Mouse (Mus musculus) naive thymus-derived CD4-positive, alpha-beta T cell, adult 2 months (primary cell): Measurements from ENCODE around the gene Top2b.

Experiments
- DNase-seq: peaks from one replicate; pipeline ENCODE4 v3.0.0-alpha.2; 2011; ENCODE audit warnings: low read depth

The Top2b gene

DNA sequence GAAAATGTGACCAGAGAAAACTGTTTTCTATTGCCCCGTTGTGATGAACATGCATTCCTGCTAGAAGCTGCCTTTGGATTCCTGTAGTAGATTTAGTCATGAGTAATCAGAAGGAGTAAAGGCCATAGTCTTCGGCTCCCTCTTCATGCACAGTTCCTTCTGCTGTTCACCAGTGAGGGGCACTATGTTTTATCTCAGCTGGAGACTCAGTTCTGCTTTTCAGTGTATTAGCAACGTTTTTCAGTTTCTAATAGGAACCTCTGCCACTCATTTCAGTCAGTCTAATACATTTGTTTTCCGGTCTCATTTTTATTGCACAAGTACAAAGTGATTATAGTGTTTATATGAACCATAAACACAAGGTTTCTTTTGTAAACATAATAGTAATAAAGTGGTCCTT, 62.6 kb downstream of the Top2b start:
- DNase-seq, result no peak

DNA sequence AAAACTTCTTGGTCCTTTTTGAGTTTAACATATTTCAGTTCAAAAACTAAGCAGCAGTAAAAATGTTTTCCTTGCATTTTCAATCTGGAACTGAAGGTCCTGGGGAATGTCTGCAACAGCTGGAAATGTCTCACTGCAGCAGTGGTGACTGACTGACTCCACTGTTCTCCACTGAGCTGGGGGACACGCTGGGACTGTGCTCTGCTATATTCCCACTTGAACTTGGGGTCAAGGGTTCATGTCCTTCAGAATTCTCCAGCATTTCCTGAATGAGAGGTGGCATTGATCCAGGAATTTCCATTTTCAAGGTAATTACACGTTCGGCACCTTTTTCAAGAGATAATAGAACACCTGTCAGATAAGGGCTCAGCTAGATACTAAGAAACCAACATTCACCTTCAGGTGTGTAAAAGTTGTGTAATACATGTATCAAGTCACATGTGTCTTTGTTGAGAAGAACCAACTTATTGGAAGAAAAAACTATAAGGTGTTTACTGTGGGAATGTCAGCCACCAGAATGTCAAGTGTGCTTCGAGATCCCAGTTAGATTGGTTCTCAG, 67.0 kb downstream of the Top2b start:
- DNase-seq, result no peak

DNA sequence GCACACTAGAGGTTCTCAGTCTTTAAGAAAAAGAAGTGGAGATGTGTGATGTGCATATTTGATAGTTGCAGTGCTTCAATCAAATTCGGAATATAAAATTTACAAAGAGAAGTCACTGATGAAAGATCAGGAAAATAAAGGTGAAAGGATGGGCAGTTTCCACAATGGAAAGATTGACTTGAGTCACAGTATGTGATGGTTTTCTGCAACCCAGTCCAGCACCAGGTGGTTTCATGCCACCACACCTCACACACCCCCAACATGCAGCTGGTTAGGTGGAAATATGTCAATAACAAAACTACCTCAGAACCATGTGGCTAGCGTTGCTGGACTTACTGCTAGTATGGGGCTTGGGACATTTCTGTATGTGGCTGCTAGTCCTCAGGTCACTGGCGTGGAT, 67.6 kb downstream of the Top2b start:
- no peak for DNase-seq

DNA sequence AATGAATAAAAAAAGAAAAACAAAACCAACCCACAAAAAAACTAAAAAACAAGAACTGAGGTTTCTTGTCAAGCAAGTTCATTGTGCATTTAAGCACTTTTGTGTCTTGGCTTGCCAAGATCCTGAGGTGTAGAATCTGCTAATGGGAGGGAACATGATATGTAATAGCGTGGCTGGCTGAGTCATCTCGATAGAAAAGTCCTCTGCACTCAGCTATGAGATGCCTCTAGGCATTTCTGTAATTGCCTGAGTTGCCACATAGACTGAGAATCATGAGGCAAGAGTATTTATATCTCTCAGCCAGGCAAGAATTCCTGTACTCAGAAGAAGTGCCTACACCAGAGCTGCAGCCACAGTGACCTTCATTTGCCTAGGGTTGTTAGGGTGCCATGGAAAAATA, 68.2 kb downstream of the Top2b start:
- no peak for DNase-seq

DNA sequence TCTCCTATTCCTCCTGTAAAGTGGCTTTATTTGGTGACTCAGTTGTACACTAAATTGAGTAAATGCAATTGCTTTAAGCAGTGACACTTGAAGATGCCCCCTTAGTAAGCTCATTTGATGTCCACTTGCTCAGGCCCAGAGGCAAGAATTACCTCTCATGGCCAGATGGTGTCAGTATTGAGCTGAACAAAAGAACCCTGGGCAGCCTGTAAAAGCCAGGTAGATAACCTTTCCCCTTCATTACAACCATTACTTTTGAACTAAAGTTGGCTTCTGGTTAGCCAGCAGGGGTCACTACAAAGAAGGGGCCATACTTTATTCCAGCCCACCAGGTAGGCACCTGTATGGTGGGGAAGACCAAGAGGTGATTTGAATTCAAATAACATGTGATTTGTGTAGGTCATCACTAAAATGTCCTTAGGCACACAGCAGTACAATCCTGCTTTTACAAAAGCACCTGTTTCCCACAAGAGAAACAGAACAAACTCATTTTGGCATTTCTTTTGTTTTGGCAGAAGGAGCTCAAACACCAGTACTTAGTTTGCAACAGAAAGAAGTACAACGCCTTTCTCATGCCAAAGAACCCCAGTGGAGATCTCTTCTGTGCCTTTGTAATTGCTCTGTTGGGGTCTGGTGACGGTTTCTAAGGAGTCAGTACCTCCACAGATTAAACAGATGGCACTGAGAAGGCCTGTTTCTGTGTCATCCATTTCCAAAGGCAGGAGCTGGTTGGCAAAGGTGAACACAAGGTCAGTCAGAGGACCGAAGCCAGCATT, 69.6 kb downstream of the Top2b start:
- DNase-seq, result peak; percentile 65

DNA sequence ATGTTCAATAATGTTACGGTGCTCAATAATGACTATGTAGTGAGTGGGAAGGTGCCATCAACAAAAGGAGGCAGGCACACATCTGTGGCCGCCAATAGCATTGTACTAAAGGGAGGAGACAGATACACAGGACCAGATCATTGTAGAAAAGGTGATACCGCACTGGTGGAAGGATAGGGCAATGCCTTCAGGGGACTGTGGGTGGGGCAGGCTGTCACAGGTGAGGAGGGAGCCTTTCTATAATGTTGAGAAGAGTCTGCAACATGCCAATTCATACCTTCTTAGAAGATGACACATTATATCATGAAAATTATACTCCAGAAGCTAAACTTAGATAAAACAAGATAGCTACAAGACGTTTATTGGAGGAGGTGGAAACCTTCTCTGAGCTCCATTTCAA, 72.4 kb downstream of the Top2b start:
- no peak for DNase-seq

DNA sequence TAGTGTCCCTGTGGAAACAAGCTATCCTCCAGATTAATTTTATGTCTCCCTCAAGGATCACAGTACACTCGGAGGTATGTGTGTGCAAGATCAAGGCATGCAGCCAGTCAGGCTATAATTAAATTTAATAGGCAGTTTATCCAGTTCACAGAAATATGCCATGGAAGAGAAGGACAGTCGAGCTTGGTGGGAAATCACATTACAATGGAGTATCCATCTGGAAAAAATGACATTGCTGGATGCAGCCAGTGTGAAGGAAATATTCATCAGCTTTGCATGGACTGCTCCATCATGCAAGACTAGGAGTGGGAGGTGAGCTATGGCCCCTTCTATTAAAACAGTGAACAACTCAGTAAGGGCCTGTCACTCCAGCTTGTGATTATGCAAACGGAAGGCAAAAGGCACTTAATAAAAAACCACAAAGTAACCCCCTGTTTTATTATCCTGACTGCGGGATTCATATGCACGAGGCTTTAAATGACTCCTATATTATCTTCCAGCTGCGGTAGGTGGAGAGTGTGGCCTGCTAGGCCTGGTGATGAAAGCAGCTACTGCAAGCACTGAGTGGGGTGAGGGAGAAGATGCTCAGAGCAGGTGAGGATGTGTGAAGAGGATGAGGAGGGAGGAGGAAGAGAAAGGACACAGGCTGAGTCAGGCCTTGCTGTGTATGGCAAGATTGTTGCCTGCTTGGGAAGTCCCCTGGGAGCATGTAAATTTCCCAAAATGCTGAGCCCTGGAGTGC, 74.6 kb downstream of the Top2b start:
- no peak for DNase-seq

DNA sequence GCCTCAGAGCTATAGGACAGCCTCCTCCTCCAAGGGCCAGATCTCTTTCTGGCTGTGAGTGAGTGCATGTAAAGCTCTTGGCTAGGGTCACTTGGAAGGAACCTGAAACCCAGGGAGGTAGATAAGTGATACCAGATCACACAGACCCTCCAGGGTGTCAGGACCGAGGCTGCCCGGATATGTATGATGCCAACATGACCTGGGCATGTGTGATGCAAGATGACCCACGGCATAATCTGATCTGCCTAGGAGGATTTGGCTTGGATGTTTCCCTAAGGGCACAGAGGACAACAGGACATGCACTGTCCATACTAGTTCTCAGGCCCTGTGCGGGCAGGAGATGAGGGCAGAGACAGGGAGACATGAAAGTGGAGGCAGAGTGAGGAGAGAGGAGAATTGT, 79.9 kb downstream of the Top2b start:
- no peak for DNase-seq

DNA sequence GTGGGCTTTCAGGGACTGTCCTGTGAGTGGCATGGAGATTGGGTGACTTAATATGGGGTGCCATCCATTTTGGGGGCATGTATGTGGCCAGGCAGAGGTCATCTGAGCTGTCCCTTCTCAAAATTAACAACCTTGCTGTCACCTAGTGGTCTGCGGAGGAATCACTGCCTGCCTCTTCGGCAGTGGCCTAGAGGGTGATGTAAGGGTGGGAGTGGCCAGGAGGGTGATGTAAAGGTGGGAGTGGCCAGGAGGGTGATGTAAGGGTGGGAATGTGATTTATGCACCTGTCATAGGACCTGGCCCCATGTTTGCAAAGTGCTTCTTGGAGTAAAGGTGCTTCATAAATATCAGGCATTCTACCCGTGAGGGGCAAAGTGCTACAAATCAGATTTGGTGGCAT, 82.6 kb downstream of the Top2b start:
- DNase-seq, result no peak

DNA sequence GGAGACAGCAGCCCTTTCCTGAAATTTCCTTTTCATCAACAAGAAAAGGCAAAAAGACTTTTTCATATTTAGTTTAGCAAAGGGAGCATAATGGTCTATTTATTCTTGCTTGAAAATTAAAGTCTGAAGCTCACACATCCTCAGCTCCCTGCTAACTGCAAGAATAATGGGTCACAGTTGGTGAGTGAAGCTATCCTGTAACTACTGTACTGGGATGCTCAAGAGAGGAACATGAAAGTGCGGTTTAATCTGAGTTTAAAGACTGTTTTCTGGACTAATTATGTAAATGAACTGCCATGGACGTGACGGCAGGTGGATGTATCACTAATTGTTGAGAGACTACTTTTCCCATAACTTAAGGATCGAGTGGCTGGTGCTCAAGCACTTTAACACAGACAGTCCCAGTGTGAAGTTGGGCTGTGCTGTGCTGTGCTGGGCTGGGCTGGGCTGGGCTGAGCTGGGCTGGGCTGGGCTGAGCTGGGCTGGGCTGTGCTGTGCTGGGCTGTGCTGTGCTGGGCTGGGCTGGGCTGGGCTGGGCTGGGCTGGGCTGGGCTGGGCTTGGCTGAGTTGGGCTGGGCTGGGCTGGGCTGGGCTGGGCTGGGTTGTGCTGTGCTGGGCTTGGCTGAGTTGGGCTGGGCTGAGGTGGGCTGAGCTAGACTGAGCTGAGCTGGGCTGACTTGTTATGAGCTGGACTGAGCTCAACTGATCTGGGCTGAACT, 83.4 kb downstream of the Top2b start:
- no peak for DNase-seq

DNA sequence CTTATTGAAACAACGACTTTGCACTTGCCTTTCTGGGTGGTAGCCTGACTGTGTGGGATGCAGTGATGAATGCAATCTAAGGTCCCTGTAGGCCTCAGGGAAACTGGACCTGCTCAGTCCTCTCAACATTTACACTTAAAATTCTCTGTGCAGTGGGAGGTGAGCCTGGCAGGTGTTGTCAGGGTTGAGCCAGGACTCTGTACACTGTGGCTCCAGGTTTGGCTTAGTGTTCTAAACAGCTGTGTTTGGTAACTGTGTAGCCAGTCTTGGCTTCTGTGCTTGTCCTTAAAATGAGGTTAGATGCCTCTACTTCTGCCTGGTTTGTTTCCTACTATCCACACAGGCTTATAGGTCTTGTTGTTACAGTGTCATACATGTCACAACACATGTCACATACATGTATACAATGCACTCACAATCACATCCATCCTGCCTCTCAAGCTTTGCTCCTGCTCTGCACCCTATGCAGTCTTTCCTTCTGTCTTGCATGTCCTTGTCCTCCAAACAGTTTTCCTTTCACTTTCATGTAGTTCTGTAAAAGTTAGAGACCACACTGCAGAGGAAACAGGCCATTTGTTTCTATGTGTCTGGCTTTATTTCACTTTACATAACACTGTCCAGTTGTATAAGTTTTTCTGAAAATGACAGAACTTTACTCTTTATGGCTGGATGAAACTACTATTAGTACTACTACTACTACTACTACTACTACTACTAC, 113.8 kb downstream of the Top2b start:
- no peak for DNase-seq

DNA sequence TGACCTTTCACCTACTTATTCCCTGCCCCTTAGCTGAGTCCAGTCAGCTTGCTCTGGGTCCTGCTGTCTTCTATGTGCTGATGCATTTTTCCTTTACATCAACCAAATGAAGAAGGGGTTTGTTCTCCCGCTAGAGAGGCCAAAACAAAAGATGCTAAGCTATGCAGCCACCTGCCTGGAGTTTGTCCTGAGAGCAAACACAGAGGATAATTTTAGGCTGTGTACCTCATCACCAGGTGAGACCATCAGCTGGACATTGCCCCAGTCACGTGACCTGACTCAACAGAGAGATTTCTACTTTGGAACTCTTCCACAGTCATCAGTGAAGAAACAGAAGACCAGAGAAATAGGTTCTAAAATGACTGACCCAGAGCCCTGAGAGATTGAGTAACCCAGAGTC, 114.5 kb downstream of the Top2b start:
- DNase-seq, result no peak

DNA sequence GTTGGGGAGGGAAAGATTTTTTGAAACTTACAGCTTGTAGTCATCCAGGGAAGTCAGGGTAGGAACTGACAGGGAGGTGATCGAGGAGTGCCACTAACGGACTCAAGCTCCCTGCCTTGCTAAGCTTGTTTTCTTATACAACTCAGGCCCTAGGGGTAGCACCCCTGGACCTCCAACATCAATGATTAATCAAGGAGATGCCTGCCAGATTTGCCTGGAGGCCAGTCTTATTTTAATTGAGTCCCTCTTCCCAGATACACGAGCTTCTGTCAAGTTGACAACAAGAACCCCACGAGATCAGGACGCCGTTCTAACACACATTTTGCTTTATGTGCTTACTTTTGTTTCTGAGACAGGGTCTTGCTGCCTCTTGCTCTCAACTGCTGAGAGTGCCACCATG, 115.6 kb downstream of the Top2b start:
- no peak for DNase-seq

DNA sequence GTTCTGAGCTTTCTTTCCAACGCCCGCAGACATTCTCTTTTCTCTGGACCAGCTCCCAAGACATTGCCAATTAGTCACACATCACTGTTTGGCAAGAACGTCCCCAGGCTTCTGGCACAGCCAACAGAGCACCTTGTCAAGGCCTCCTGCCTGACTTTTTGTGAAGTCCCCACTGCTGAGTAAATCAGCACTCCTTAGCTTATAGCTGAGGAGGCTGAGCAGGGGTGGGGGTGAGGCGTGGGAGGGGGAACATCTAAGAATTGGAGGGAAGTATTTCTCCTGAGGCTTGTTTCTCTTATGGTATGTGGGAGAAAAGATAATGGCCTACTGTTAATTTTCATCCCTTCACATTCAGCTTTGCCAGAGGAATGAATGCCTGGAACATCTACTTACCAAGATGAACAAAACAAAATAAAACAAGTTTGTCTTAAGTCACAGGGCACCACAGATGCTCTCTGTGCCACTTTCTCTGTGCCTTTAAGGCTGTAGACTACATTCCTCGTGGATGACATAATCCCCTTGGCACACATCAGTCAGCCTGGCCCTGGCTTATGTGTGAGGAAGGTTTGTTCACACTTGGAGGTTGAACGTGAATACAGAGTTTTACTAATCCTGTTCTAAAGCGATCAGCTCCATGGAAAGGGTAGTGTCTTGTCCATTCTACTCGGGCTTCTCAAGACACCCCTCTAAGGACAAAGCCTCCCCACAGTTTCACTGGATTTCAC, 118.8 kb downstream of the Top2b start:
- DNase-seq, result no peak
